Mouse (Mus musculus): ENCODE measurements around the gene Entpd2. TPM values are rescaled to one million over a fixed set of nuclear protein-coding genes. Genes with fewer than 3 reads are reported as not detected.

The Entpd2 gene
- polyA plus RNA-seq, 1 experiment from 2014 or later: 4.8 TPM

DNA sequence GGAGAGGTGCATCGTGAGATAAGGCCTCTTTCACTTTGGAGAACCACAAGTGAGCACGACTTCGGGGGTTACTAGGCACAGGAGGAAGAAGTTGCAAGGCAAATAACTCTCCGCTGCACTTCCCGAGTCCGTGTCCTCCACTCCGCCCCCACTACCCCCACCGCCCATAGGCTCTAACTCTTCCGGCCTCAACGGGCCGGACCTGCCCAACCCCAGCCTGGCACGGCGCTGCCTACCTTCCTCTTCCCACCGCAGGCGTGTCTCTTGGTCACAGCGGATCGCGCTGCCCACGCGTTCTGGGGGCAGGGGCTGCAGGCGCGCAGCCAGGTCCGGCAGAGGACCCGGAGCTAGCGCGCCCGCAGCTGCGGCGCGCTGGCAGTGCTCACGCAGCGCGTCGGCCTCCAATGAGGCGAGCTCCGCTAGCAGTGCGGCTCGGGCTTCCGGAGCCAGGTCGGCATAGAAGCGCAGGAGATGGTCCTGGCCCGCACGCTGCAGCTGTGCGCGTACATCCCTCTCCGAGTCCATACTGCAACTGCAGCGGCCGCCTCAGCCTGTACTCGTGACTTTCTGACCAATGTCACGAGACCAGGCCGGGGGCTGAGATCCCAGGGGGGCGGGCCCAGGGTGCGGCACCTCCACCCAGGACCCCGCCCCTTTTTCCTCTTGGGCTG, 30.4 kb upstream of the Entpd2 start, which contains the start of gene Uap1l1:
TSS of gene Uap1l1 (minus strand) at position 592 of the 671 bp plus-strand sequence.
- Histone ChIP-seq H3K4me2 (replicated peaks) (peak within 1 kb of the TSS; percentile 81), H3K4me1 (peaks cover 10% of the 10 kb centered on the region), H3K9me3 (no peaks in the 10 kb centered on the region), H3K27me3 (peaks cover 33% of the 10 kb centered on the region), H3K9ac (replicated peaks) (peak within 1 kb of the TSS; percentile 52), H3K27ac (replicated peaks) (no peak within 1 kb of the TSS), H3K4me3 (peak within 1 kb of the TSS; percentile 45), H3K36me3 (no peaks in the 10 kb centered on the region)
- WGBS: under 1% methylated on average over 54 of the region's 54 CpGs
- ATAC-seq (replicated peaks): peak; percentile 83

DNA sequence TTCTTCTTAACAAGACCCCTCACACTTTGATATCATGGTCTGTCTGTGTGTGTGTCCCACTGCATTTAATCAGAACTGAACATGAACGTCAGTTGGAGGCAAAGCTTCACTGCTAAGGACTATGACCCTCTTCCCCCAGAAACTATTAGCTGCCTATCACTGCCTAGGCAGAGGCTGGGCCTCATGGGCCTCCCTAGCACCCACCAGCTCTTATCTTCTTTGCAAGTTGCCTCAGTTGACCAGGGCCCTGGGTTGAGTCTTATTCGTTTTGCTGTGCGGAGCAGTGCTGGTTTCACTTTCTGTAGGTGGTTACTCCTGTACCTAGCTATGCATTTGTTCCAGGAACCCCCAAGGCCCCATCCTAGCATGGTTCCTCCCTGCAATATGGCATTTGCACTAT, 25.7 kb upstream of the Entpd2 start:
- WGBS: 84% methylated on average over 3 of the region's 3 CpGs
- Histone ChIP-seq H3K4me2 (replicated peaks) (no peak overlapping the region), H3K36me3 (no peaks in the 10 kb centered on the region), H3K9ac (replicated peaks) (no peak overlapping the region), H3K4me3 (no peak overlapping the region), H3K27me3 (peaks cover 15% of the 10 kb centered on the region), H3K4me1 (peaks cover 34% of the 10 kb centered on the region), H3K9me3 (no peaks in the 10 kb centered on the region), H3K27ac (replicated peaks) (no peak overlapping the region)
- ATAC-seq (replicated peaks): no peak

DNA sequence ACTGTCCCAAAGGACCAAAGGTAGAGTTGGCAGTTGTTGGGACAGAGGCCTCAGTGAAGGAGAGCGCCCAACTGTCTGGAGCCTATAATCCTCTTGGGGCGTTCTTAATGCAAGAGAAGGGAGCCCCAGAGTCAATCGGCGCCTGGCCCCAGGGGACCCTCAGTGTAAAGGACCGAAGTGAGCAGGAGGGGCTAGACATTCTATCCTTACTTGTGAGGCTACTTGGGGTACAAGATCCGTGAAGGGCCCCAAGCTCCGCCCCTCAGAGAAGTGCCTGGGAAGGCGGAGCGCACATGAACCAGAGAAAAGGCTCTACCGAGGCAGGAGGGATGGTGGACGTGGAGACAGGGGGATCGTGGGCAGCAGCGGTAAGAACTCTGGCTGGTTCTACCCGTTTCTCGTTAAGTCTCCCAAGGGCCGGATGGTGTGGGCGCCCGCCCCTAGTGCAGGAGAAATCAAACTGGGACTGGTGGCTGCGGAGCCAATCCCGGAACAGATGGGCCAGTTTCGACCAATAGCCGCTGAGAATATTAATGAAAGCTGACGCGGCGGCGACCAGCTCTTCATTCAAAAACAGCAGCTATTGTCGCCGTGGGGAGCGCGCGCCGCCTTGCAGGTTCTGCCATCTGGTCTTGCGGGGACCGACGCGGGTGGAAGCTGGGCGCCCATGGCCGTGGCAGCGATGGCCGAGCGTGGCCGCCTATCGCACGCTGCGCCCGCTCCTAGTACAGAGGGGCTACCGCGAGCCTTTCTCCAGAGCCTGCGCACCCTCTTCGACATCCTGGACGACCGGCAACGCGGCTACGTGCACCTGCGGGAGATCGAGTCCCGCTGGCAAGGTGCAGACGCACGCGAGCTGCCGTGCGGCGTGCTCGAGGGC, 23.7 kb upstream of the Entpd2 start, which contains the start of gene Sapcd2:
TSS of gene Sapcd2 (plus strand) at position 558 of the 880 bp plus-strand sequence.
- Histone ChIP-seq H3K4me1 (peaks cover 28% of the 10 kb centered on the region), H3K27me3 (0 out of 2 replicates have a peak, but pooled peaks cover 3% of the 10 kb centered on the region), H3K4me2 (replicated peaks) (peak within 1 kb of the TSS; percentile 88), H3K9ac (replicated peaks) (peak within 1 kb of the TSS; percentile 71), H3K4me3 (peak within 1 kb of the TSS; percentile 78), H3K9me3 (no peaks in the 10 kb centered on the region), H3K27ac (replicated peaks) (peak within 1 kb of the TSS; percentile 83), H3K36me3 (no peaks in the 10 kb centered on the region)
- WGBS: under 1% methylated on average over 65 of the region's 65 CpGs
- ATAC-seq (replicated peaks): peak; percentile 95

DNA sequence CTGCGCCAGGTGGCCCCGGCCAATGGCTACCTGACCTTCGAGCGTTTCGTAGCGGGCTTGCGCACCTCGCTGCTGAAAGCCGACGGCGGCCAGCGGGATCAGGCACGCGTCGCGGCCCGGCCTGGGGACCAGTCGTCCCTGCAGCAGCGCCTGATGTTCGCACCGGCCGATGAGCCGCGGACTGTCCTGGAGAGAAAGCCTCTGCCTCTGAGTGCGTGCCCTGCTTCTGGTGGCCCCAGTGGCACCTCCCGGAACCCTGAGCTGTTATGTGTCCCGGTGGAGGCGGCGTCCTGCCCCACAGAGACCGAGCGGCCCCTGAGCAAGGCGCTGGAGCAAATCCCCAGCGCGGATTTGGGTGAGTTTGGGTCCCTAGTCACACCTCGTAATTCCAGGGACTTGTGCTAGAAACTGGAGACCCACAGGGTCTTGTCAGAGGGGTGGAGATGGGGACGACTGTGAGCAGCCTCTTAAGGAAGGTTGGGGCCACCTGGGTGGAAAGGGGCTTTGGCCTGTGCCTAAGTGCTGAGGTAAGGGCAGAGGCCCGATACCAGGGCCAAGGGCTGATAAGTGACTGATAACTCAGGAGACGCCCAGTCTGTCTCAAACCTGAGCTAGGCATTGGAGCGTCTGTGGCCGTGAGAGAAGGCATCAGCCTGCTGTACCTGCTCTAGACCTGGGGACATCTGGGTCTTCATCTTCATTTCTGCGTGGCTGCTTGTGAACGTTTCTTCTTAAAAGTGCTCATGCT, 22.9 kb upstream of the Entpd2 start:
- H3K4me3 ChIP-seq: peak overlapping the region; percentile 78
- under 1% methylated on average over 42 of the region's 42 CpGs for WGBS
- peaks cover 28% of the 10 kb centered on the region for H3K4me1 ChIP-seq
- H3K9me3 ChIP-seq: no peaks in the 10 kb centered on the region
- peak overlapping the region; percentile 88 for H3K4me2 ChIP-seq (replicated peaks)
- peak; percentile 15; the same call in 1 of the 2 replicates for ATAC-seq (replicated peaks)
- H3K27me3 ChIP-seq: 0 out of 2 replicates have a peak, but pooled peaks cover 3% of the 10 kb centered on the region
- no peaks in the 10 kb centered on the region for H3K36me3 ChIP-seq
- H3K27ac ChIP-seq (replicated peaks): no peak overlapping the region
- peak overlapping the region; percentile 71 for H3K9ac ChIP-seq (replicated peaks)

DNA sequence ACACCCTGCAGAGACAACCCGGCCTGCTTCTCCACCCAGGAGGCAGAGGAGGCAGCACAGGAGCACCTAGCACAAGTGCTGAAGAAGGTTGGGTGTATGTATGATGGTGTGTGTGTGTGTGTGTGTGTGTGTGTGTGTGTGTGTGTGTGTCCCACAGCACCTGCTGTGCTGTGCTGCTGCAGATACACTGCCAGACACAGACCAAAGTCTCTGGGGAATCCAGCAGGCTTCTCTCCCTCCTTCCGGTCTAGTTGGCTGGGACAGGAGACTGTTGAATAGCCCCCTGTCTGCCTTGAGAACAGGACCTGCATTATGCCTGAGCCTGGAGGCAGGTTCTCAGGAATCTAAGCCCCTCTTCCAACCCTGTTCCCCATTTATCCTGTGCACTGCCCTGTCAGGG, 22.2 kb upstream of the Entpd2 start:
- H3K4me3 ChIP-seq: peak overlapping the region; percentile 78
- peak overlapping the region; percentile 88 for H3K4me2 ChIP-seq (replicated peaks)
- H3K9ac ChIP-seq (replicated peaks): peak overlapping the region; percentile 71
- H3K27ac ChIP-seq (replicated peaks): no peak overlapping the region
- 4% methylated on average over 2 of the region's 2 CpGs for WGBS
- 0 out of 2 replicates have a peak, but pooled peaks cover 3% of the 10 kb centered on the region for H3K36me3 ChIP-seq
- no peak for ATAC-seq (replicated peaks)
- no peaks in the 10 kb centered on the region for H3K27me3 ChIP-seq
- H3K9me3 ChIP-seq: no peaks in the 10 kb centered on the region
- H3K4me1 ChIP-seq: peaks cover 28% of the 10 kb centered on the region

DNA sequence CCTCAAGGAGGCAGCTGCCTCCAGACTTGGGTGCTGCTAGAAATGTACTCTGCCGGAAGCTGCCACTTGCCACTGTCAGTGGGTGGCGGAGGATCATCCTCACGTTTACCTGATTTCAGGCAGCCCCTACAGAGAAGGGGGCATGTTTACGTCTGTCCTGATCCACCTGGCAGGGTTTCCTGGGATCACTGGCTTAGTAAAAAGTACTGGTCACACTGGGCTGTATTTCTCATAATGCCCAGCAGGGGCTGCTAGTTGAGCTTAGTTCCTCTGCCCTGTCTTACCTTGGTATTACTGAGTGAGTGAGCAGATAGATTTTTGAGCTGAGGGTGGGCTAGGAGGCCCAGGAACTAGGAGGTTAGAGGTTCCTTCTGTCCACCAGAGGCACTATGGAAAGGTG, 19.1 kb upstream of the Entpd2 start:
- H3K4me1 ChIP-seq: peaks cover 25% of the 10 kb centered on the region
- H3K4me3 ChIP-seq: no peak overlapping the region
- no peak for ATAC-seq (replicated peaks)
- no peak overlapping the region for H3K4me2 ChIP-seq (replicated peaks)
- H3K9ac ChIP-seq (replicated peaks): no peak overlapping the region
- no peak overlapping the region for H3K27ac ChIP-seq (replicated peaks)
- H3K36me3 ChIP-seq: 0 out of 2 replicates have a peak, but pooled peaks cover 3% of the 10 kb centered on the region
- 62% methylated on average over 4 of the region's 4 CpGs for WGBS
- no peaks in the 10 kb centered on the region for H3K9me3 ChIP-seq
- no peaks in the 10 kb centered on the region for H3K27me3 ChIP-seq

DNA sequence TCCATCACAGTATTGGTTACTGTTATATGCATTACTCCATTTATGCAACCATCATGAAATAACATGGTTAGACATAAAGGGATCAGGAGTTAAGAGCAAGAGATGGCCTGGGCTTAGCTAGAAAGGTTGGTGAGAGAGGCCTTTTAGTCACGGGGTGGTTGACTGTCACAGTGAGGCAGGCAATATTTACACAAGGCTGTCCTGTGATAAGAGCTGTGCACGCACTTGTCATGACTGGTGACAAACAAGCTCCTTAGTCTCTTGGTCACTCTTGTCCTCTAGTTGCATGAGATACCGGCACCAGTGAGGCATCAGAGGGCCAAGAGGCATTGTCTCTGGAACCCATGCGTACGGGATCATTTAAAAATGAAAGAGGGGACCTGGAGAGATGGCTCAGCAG, 11.2 kb upstream of the Entpd2 start:
- Histone ChIP-seq H3K36me3 (no peaks in the 10 kb centered on the region), H3K27ac (replicated peaks) (no peak overlapping the region), H3K4me1 (no peaks in the 10 kb centered on the region), H3K9ac (replicated peaks) (no peak overlapping the region), H3K4me2 (replicated peaks) (no peak overlapping the region), H3K27me3 (no peaks in the 10 kb centered on the region), H3K9me3 (no peaks in the 10 kb centered on the region), H3K4me3 (no peak overlapping the region)
- no peak for ATAC-seq (replicated peaks)
- 88% methylated on average over 5 of the region's 5 CpGs for WGBS

DNA sequence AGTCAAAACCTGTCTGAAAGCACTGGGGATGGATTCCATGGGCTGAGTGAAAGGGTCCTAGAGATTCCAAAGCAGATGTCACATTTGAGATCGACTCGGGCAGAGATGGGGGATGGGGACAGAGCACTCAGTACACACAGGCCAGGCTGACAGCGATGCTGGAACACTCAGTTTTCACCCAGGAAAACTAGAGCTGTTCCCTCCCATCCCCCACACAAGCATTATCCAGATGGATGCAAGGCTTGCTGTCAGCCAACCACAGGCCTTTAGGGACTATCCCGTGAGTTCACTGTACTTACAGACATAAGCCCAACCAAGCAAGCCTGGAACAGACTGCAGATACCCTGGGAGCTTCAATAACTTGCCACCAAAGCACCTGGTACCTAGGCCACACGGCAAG, 4.4 kb upstream of the Entpd2 start:
- H3K27me3 ChIP-seq: peaks cover 13% of the 10 kb centered on the region
- no peak overlapping the region for H3K9ac ChIP-seq (replicated peaks)
- no peaks in the 10 kb centered on the region for H3K9me3 ChIP-seq
- no peak overlapping the region for H3K4me2 ChIP-seq (replicated peaks)
- WGBS: 75% methylated on average over 5 of the region's 5 CpGs
- ATAC-seq (replicated peaks): no peak
- no peak overlapping the region for H3K27ac ChIP-seq (replicated peaks)
- H3K4me3 ChIP-seq: no peak overlapping the region
- H3K36me3 ChIP-seq: no peaks in the 10 kb centered on the region
- peaks cover 18% of the 10 kb centered on the region for H3K4me1 ChIP-seq

DNA sequence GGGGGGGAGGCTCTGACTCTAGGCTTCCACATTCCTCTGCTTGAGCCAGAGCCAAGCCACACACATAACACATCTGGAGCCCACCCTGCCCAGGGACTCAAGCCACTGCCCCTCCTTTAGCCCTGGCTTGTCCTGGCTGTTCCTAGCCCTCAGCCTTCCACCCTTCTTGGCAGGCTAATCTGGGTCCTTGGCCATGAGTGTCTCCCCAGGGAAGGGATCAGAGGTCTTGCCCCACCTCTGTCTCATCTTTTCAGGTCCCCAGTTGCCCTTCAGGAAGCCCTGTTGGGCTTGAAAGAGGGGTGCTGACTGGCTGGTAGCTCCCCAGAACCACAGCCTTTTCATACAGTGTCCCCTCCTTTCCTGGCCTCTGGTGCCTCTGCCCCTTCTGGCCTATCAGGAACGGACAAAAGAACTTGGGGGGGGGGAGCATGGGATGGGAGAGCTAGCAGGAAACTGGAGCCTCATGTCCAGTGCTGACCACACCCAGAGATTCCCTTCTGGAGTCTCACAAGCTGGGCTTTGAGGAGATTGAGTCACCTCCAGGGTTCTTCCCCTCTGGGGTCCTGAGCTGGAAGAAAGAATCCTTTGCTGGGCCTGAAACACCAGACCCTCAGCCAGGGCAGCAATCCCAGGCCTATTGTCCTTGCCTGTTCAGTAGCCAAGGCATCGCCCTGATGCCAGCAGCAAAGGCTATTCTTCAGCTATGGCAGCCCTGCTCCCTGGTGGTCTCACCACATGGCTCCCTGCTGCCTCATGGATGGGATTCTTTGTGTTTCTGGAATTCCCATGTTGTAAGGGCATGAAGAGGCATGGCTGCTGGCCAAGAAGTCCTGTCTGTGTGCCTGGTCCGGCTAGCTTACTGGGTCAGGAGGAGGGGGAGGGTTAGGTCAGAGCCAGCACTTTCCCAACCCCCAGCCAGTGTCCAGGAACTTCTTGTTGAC, 1.1 kb upstream of the Entpd2 start:
- Histone ChIP-seq H3K27ac (replicated peaks) (peak overlapping the region; percentile 40; the same call in 1 of the 2 replicates), H3K4me2 (replicated peaks) (no peak overlapping the region), H3K4me1 (peaks cover 21% of the 10 kb centered on the region), H3K4me3 (no peak overlapping the region), H3K36me3 (no peaks in the 10 kb centered on the region), H3K9me3 (no peaks in the 10 kb centered on the region), H3K27me3 (peaks cover 45% of the 10 kb centered on the region), H3K9ac (replicated peaks) (no peak overlapping the region)
- 19% methylated on average over 3 of the region's 3 CpGs for WGBS
- ATAC-seq (replicated peaks): peak; percentile 87

DNA sequence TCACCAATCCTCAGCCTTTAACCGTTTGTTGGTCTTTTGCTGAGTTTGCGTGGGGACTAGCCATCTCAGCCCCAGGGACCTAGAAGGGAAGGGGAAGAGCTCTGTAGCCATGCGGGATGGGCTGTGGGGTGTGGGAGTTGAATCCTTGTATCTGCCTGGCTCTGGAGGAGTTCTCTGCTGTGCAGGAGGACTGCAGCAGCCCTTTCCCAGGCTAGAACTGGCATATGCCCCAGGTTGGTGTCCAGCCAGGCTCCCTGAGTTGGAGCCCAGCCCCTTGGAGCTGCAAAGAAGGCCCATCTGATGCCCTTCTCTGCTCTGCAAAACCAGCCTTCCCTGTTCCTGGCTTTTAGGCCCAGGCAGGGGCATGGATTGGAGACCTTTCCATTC, 916 bp downstream of the Entpd2 start:
- Histone ChIP-seq H3K27ac (replicated peaks) (no peak overlapping the region), H3K9ac (replicated peaks) (no peak overlapping the region), H3K27me3 (peaks cover 52% of the 10 kb centered on the region), H3K9me3 (no peaks in the 10 kb centered on the region), H3K36me3 (no peaks in the 10 kb centered on the region), H3K4me1 (peaks cover 28% of the 10 kb centered on the region), H3K4me2 (replicated peaks) (0 out of 2 replicates have a peak overlapping the region, but pooled peaks have one; percentile 53), H3K4me3 (peak overlapping the region; percentile 36)
- WGBS: 26% methylated on average over 3 of the region's 3 CpGs
- ATAC-seq (replicated peaks): no peak

DNA sequence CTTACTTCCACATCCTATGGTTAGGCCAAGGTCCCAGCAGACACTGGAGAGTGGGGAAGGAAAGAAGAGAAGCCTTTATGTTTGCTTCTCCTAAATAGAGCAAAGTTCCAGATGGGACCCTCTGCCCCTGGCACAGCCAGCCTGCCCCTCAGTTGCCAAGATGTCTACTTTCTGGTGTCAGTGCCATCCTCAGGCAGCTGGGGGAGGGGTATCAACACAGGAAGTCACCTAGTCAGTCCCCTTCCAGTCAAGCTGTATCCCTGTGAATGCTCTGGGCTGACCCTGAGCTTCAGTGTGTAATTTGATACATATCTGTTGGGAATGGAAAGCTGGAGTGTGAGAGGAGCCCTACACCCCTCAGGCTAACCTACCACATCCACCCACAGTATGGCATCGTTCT, 1.3 kb downstream of the Entpd2 start:
- Histone ChIP-seq H3K27ac (replicated peaks) (no peak overlapping the region), H3K9me3 (no peaks in the 10 kb centered on the region), H3K9ac (replicated peaks) (no peak overlapping the region), H3K4me2 (replicated peaks) (no peak overlapping the region), H3K27me3 (peaks cover 52% of the 10 kb centered on the region), H3K4me3 (no peak overlapping the region), H3K36me3 (no peaks in the 10 kb centered on the region), H3K4me1 (peaks cover 28% of the 10 kb centered on the region)
- 85% methylated on average over 1 of the region's 1 CpGs for WGBS
- ATAC-seq (replicated peaks): no peak

Data from forebrain, embryonic 15.5 days (tissue).